In the genomic region with DNA sequence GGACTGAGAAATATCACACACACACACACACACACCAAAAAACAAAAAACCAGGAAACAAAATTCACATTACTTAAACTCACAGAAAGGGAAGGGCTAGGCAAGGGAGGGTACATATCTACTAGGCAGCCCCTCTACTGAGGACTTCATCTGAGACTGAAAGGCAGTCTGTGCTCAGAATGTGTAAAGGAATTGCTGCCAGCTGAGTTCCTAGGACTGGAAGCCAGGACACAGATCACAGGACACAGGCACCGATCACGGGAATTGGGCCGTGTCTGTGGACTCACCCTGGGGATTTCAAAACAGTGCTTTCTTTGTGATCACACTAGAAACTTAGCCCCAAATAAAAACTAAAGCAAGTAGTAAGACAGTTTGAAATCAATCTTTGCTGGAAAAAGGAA, we compare ENCODE assay signal across 8 mouse cellular contexts. TPM values are rescaled to one million over a fixed set of nuclear protein-coding genes. Genes with fewer than 3 reads are reported as not detected.
DNase-seq lines count a peak whose midpoint lies in the region; ATAC-seq and TF ChIP-seq lines count a peak whose summit lies in the region.

No protein-coding gene starts in this region.

- no peaks in the 10 kb centered on the region for H3K36me3 ChIP-seq in liver, adult 2 months (ENCODE audit: control insufficient read depth, insufficient read depth, low read length)
- no peaks in the 10 kb centered on the region for H3K36me3 ChIP-seq in liver, postnatal 0 days (replicated peaks; ENCODE audit: insufficient read depth, low read length)
- H3K36me3 ChIP-seq in heart, embryonic 11.5 days (ENCODE audit: control insufficient read depth, insufficient read depth, low read length) = no peaks in the 10 kb centered on the region
- H3K36me3 ChIP-seq in kidney, embryonic 15.5 days = no peaks in the 10 kb centered on the region
- H3K36me3 ChIP-seq in stomach, embryonic 14.5 days (ENCODE audit: control insufficient read depth, insufficient read depth, low read length) = no peaks in the 10 kb centered on the region

- no peak overlapping the region for H3K4me3 ChIP-seq in liver, adult 2 months (ENCODE audit: insufficient read depth, low read depth, low read length)
- H3K4me3 ChIP-seq in liver, postnatal 0 days (ENCODE audit: low read depth, low read length) = no peak overlapping the region
- no peak overlapping the region for H3K4me3 ChIP-seq in heart, embryonic 11.5 days (ENCODE audit: low read depth, low read length)
- no peak overlapping the region for H3K4me3 ChIP-seq in kidney, embryonic 15.5 days (replicated peaks)
- no peak overlapping the region for H3K4me3 ChIP-seq in stomach, embryonic 14.5 days (ENCODE audit: low read depth, low read length)

- H3K4me2 ChIP-seq in liver, postnatal 0 days (ENCODE audit: low read depth, low read length) = no peak overlapping the region
- H3K4me2 ChIP-seq in heart, embryonic 11.5 days = peak overlapping the region; percentile 47; the same call in 1 of the 2 replicates
- H3K4me2 ChIP-seq in kidney, embryonic 15.5 days = no peak overlapping the region
- H3K4me2 ChIP-seq in stomach, embryonic 14.5 days (replicated peaks; ENCODE audit: low read depth, low read length) = no peak overlapping the region

- peak; percentile 60 for DNase-seq in liver, adult 2 months (ENCODE audit: extremely low read depth, low read depth, low spot score)
- DNase-seq in liver, postnatal 0 days = no peak
- peak; percentile 52 for DNase-seq in embryo, embryonic 11 days
- no peak for DNase-seq in B cell, adult 2 months
- DNase-seq in testis, postnatal 10 days (ENCODE audit: low spot score) = no peak

- no peak for TF ChIP-seq EP300 in liver, postnatal 0 days (IDR thresholded peaks at IDR 0.05; ENCODE audit: low read depth)

- TF ChIP-seq POLR2A in liver, adult 2 months (IDR thresholded peaks at IDR 0.05; ENCODE audit: extremely low read depth, insufficient read depth, low read length) = no peak

- no peaks in the 10 kb centered on the region for H3K27me3 ChIP-seq in liver, adult 2 months (ENCODE audit: control insufficient read depth, insufficient read depth, low read length)
- H3K27me3 ChIP-seq in liver, postnatal 0 days (ENCODE audit: insufficient read depth, low read length) = no peaks in the 10 kb centered on the region
- H3K27me3 ChIP-seq in heart, embryonic 11.5 days (ENCODE audit: control insufficient read depth, insufficient read depth, low read length) = no peaks in the 10 kb centered on the region
- no peaks in the 10 kb centered on the region for H3K27me3 ChIP-seq in kidney, embryonic 15.5 days
- no peaks in the 10 kb centered on the region for H3K27me3 ChIP-seq in stomach, embryonic 14.5 days (ENCODE audit: control insufficient read depth, insufficient read depth, low read length)

- no peaks in the 10 kb centered on the region for H3K9me3 ChIP-seq in liver, postnatal 0 days (ENCODE audit: low read length)
- no peaks in the 10 kb centered on the region for H3K9me3 ChIP-seq in heart, embryonic 11.5 days (replicated peaks; ENCODE audit: control insufficient read depth, low read length)
- no peaks in the 10 kb centered on the region for H3K9me3 ChIP-seq in kidney, embryonic 15.5 days (replicated peaks)
- H3K9me3 ChIP-seq in stomach, embryonic 14.5 days (ENCODE audit: control insufficient read depth, low read depth, low read length) = no peaks in the 10 kb centered on the region

- no peaks in the 10 kb centered on the region; the same call in 1 of the 2 replicates for H3K79me2 ChIP-seq in liver, adult 2 months (ENCODE audit: control insufficient read depth, insufficient read depth, low read length)

- no peak overlapping the region; the same call in 1 of the 2 replicates for H3K27ac ChIP-seq in liver, adult 2 months (replicated peaks; ENCODE audit: insufficient read depth, low read depth, low read length)
- H3K27ac ChIP-seq in liver, postnatal 0 days (ENCODE audit: low read depth) = no peak overlapping the region
- H3K27ac ChIP-seq in heart, embryonic 11.5 days (ENCODE audit: low read depth, low read length) = peak overlapping the region; percentile 83
- H3K27ac ChIP-seq in kidney, embryonic 15.5 days = peak overlapping the region; percentile 89
- H3K27ac ChIP-seq in stomach, embryonic 14.5 days (ENCODE audit: low read length) = peak overlapping the region; percentile 18; the same call in 1 of the 2 replicates

- WGBS in liver, adult 2 months = 66% methylated on average over 3 of the region's 3 CpGs
- WGBS in liver, postnatal 0 days (ENCODE audit: insufficient replicate concordance) = 75% methylated on average over 3 of the region's 3 CpGs
- WGBS in heart, embryonic 11.5 days (ENCODE audit: insufficient replicate concordance) = 45% methylated on average over 3 of the region's 3 CpGs
- WGBS in kidney, embryonic 15.5 days = 7% methylated on average over 3 of the region's 3 CpGs
- 23% methylated on average over 3 of the region's 3 CpGs for WGBS in stomach, embryonic 14.5 days

- H3K4me1 ChIP-seq in liver, adult 2 months (ENCODE audit: control insufficient read depth, insufficient read depth, low read length) = no peaks in the 10 kb centered on the region; the same call in 1 of the 2 replicates
- peaks cover 15% of the 10 kb centered on the region for H3K4me1 ChIP-seq in liver, postnatal 0 days (ENCODE audit: insufficient read depth)
- H3K4me1 ChIP-seq in heart, embryonic 11.5 days (ENCODE audit: control insufficient read depth, insufficient read depth, low read length) = peaks cover 35% of the 10 kb centered on the region
- H3K4me1 ChIP-seq in kidney, embryonic 15.5 days = peaks cover 50% of the 10 kb centered on the region
- peaks cover 19% of the 10 kb centered on the region; the same call in 1 of the 2 replicates for H3K4me1 ChIP-seq in stomach, embryonic 14.5 days (ENCODE audit: control insufficient read depth, insufficient read depth, low read length)

- no peak for TF ChIP-seq CTCF in liver, adult 2 months (IDR thresholded peaks at IDR 0.05; ENCODE audit: low read depth, low read length)
- no peak for TF ChIP-seq CTCF in liver, postnatal 0 days (IDR thresholded peaks at IDR 0.05; ENCODE audit: low read depth)

- ATAC-seq in liver, postnatal 0 days = no peak
- no peak; the same call in 1 of the 2 replicates for ATAC-seq in heart, embryonic 11.5 days (replicated peaks; ENCODE audit: insufficient number of reproducible peaks, low FRiP score, low TSS enrichment)
- ATAC-seq in kidney, embryonic 15.5 days (replicated peaks; ENCODE audit: low FRiP score) = peak; percentile 75
- no peak for ATAC-seq in stomach, embryonic 14.5 days (ENCODE audit: insufficient number of reproducible peaks, insufficient read depth, low FRiP score, low read depth)

- H3K9ac ChIP-seq in liver, adult 2 months (ENCODE audit: low read depth, low read length) = no peak overlapping the region
- no peak overlapping the region for H3K9ac ChIP-seq in liver, postnatal 0 days (replicated peaks)
- no peak overlapping the region for H3K9ac ChIP-seq in heart, embryonic 11.5 days (ENCODE audit: low read depth, low read length)
- no peak overlapping the region for H3K9ac ChIP-seq in kidney, embryonic 15.5 days
- H3K9ac ChIP-seq in stomach, embryonic 14.5 days (replicated peaks; ENCODE audit: low read depth, low read length) = no peak overlapping the region

RNA-seq across cellular contexts. Expression of gene St3gal6, which starts 11.2 kb away (rescaled TPM):
- 3.2 and 4.8 TPM in 2 replicates for total RNA-seq in liver, adult 2 months (2014; rRNA removed)
- polyA plus RNA-seq in liver, adult 2 months (2012; rRNA removed) = 5.1 and 6.2 TPM in 2 replicates
- polyA plus RNA-seq in liver, postnatal 0 days (2015; fragmentation: Nextera tagmentation; extraction: Ambion mirVana) = 11.8 and 16.8 TPM in 2 replicates
- 17.1 and 17.7 TPM in 2 replicates for polyA plus RNA-seq in heart, embryonic 11.5 days (2014; fragmentation: Nextera tagmentation; extraction: Ambion mirVana)
- 71.9 and 75.2 TPM in 2 replicates for polyA plus RNA-seq in kidney, embryonic 15.5 days (2015; fragmentation: Nextera tagmentation; extraction: Ambion mirVana)
- 9.7 and 11.1 TPM in 2 replicates for polyA plus RNA-seq in stomach, embryonic 14.5 days (2014; fragmentation: Nextera tagmentation; extraction: Ambion mirVana)

Comparison
In these comparisons a context has a peak if more than half of its experiments do, and no peak if none do; other contexts are left out.
1. DNase-seq: peak in liver, adult 2 months (single experiment) and embryo, embryonic 11 days (single experiment); none in liver, postnatal 0 days (single experiment), B cell, adult 2 months (0 of 2) and testis, postnatal 10 days (single experiment).
2. H3K27ac ChIP-seq: peak in heart, embryonic 11.5 days (single experiment), kidney, embryonic 15.5 days (single experiment) and stomach, embryonic 14.5 days (single experiment); none in liver, adult 2 months (single experiment) and liver, postnatal 0 days (single experiment).